Mouse (Mus musculus) MEL (cell line): ENCODE data around the gene Dnah14. TPM values are rescaled to one million over a fixed set of nuclear protein-coding genes. Genes with fewer than 3 reads are reported as not detected.

Source experiments
- DNase-seq: peaks from one replicate; pipeline ENCODE4 v3.0.0; 2011; ENCODE audit warnings: low read depth, low spot score
- H3K27ac ChIP-seq: 2 replicates; pipeline ENCODE4 v1.5.1; 2012; ENCODE audit warnings: low read depth, mild to moderate bottlenecking, control low read depth, low read length, moderate library complexity; ENCODE audit not compliant: control insufficient read depth
- H3K27me3 ChIP-seq, 2 experiments: fragments of 150-350 bp in 1 of 2; sonication (generic) in 1 of 2; 2 replicates each; pipeline ENCODE4 v1.6.1; 2012; ENCODE audit warnings: low read length in 2 of 2, mild to moderate bottlenecking in 2 of 2, improper control_type of control experiment in 1 of 2, moderate library complexity in 1 of 2; ENCODE audit not compliant: insufficient read depth in 2 of 2, control insufficient read depth in 1 of 2
- H3K36me3 ChIP-seq, 2 experiments: 2 replicates each; pipeline ENCODE4 v1.6.1; 2012 to 2014; ENCODE audit warnings: low read length in 2 of 2, improper control_type of control experiment in 1 of 2, inconsistent platforms in 1 of 2, mild to moderate bottlenecking in 1 of 2; ENCODE audit not compliant: insufficient read depth in 2 of 2, control insufficient read depth in 1 of 2
- H3K4me1 ChIP-seq, 2 experiments: fragments of 150-350 bp in 1 of 2; sonication (generic) in 1 of 2; 2 replicates each; pipeline ENCODE4 v1.6.1; 2012; ENCODE audit warnings: low read length in 2 of 2, improper control_type of control experiment in 1 of 2, mild to moderate bottlenecking in 1 of 2; ENCODE audit not compliant: insufficient read depth in 2 of 2, control insufficient read depth in 1 of 2
- H3K4me3 ChIP-seq, 2 experiments: fragments of 150-350 bp in 1 of 2; sonication (generic) in 1 of 2; 2 replicates each; pipeline ENCODE4 v1.5.1; 2012; ENCODE audit warnings: low read depth in 2 of 2, low read length in 2 of 2, mild to moderate bottlenecking in 2 of 2, moderate library complexity in 2 of 2, control low read depth in 1 of 2, improper control_type of control experiment in 1 of 2; ENCODE audit not compliant: control insufficient read depth in 1 of 2, insufficient read depth in 1 of 2
- H3K79me2 ChIP-seq: 2 replicates; pipeline ENCODE4 v1.6.1; 2012; ENCODE audit warnings: mild to moderate bottlenecking, low read length, moderate library complexity; ENCODE audit not compliant: control insufficient read depth, poor library complexity, insufficient read depth
- H3K9ac ChIP-seq: 2 replicates; pipeline ENCODE4 v1.6.1; 2012; ENCODE audit warnings: low read depth, mild to moderate bottlenecking, control low read depth, low read length, moderate library complexity; ENCODE audit not compliant: control insufficient read depth, poor library complexity, severe bottlenecking
- H3K9me3 ChIP-seq: fragments of 150-350 bp; sonication (generic); replicated peaks from 2 replicates; pipeline ENCODE4 v1.6.1; 2012; ENCODE audit warnings: mild to moderate bottlenecking, low read length, improper control_type of control experiment, moderate library complexity; ENCODE audit not compliant: insufficient read depth
- CHD1 ChIP-seq: IDR thresholded peaks from 2 replicates; pipeline ENCODE4 v1.6.1; 2012; ENCODE audit warnings: low read depth, mild to moderate bottlenecking, inconsistent platforms, low read length, improper control_type of control experiment
- CTCF ChIP-seq, 3 experiments: IDR thresholded peaks in 2 of 3; conservative IDR thresholded peaks in 1 of 3; 2 replicates each; pipeline ENCODE4 v1.5.1; 2011 to 2012; ENCODE audit warnings: low read length in 3 of 3, low read depth in 2 of 3, mild to moderate bottlenecking in 2 of 3, improper control_type of control experiment in 1 of 3, inconsistent platforms in 1 of 3, mixed read lengths in 1 of 3, moderate library complexity in 1 of 3; ENCODE audit not compliant: control insufficient read depth in 1 of 3, insufficient read depth in 1 of 3, poor library complexity in 1 of 3, severe bottlenecking in 1 of 3
- ETS1 ChIP-seq: IDR thresholded peaks from 2 replicates; pipeline ENCODE4 v1.6.1; 2012; ENCODE audit warnings: low read depth, mild to moderate bottlenecking, inconsistent platforms, low read length, improper control_type of control experiment, moderate library complexity
- GATA1 ChIP-seq: IDR thresholded peaks from 2 replicates; pipeline ENCODE4 v1.6.1; 2011; ENCODE audit warnings: low read depth, low read length, improper control_type of control experiment
- HCFC1 ChIP-seq: IDR thresholded peaks from 2 replicates; pipeline ENCODE4 v1.6.1; 2012; ENCODE audit warnings: low read depth, mild to moderate bottlenecking, inconsistent platforms, low read length, improper control_type of control experiment, moderate library complexity
- JUND ChIP-seq: IDR thresholded peaks from 2 replicates; pipeline ENCODE4 v1.6.1; 2011; ENCODE audit warnings: low read depth, mild to moderate bottlenecking, improper control_type of control experiment, low read length
- MAFK ChIP-seq: IDR thresholded peaks from 2 replicates; pipeline ENCODE4 v1.6.1; 2011; ENCODE audit warnings: low read depth, mild to moderate bottlenecking, low read length, improper control_type of control experiment, borderline replicate concordance
- MAX ChIP-seq: IDR thresholded peaks from 2 replicates; pipeline ENCODE4 v1.6.1; 2011; ENCODE audit warnings: low read length, improper control_type of control experiment
- MAZ ChIP-seq: IDR thresholded peaks from 2 replicates; pipeline ENCODE4 v1.6.1; 2012; ENCODE audit warnings: low read depth, mild to moderate bottlenecking, inconsistent platforms, low read length, improper control_type of control experiment
- MXI1 ChIP-seq: IDR thresholded peaks from 2 replicates; pipeline ENCODE4 v1.6.1; 2011; ENCODE audit warnings: mild to moderate bottlenecking, low read depth, low read length, improper control_type of control experiment
- MYC ChIP-seq: IDR thresholded peaks from 2 replicates; pipeline ENCODE4 v1.6.1; 2011; ENCODE audit warnings: low read depth, mild to moderate bottlenecking, low read length, improper control_type of control experiment, moderate library complexity
- POLR2AphosphoS5 ChIP-seq: IDR thresholded peaks from 2 replicates; pipeline ENCODE4 v1.6.1; 2012; ENCODE audit warnings: low read depth, borderline replicate concordance, mild to moderate bottlenecking, inconsistent platforms, low read length, moderate library complexity, mixed read lengths
- RAD21 ChIP-seq: IDR thresholded peaks from 2 replicates; pipeline ENCODE4 v1.6.1; 2011; ENCODE audit warnings: mild to moderate bottlenecking, low read depth, low read length, improper control_type of control experiment
- SMC3 ChIP-seq: IDR thresholded peaks from 2 replicates; pipeline ENCODE4 v1.6.1; 2011; ENCODE audit warnings: low read depth, low read length, improper control_type of control experiment
- TAL1 ChIP-seq: IDR thresholded peaks from 2 replicates; pipeline ENCODE4 v1.6.1; 2012; ENCODE audit warnings: mild to moderate bottlenecking, inconsistent platforms, low read length, moderate library complexity, mixed read lengths
- TBP ChIP-seq: IDR thresholded peaks from 2 replicates; pipeline ENCODE4 v1.8.0; 2011; ENCODE audit warnings: low read depth, low read length, improper control_type of control experiment
- USF1 ChIP-seq: IDR thresholded peaks from 2 replicates; pipeline ENCODE4 v1.6.1; 2014; ENCODE audit warnings: low read depth, mild to moderate bottlenecking, inconsistent platforms, low read length, improper control_type of control experiment, moderate library complexity
- USF2 ChIP-seq, 2 experiments: IDR thresholded peaks; 2 replicates each; pipeline ENCODE4 v1.6.1; 2011 to 2012; ENCODE audit warnings: improper control_type of control experiment in 2 of 2, low read length in 2 of 2, borderline replicate concordance in 1 of 2, inconsistent platforms in 1 of 2, low read depth in 1 of 2, mild to moderate bottlenecking in 1 of 2; ENCODE audit not compliant: insufficient read depth in 1 of 2
- ZMIZ1 ChIP-seq: IDR thresholded peaks from 2 replicates; pipeline ENCODE4 v1.6.1; 2012; ENCODE audit warnings: low read depth, mild to moderate bottlenecking, inconsistent platforms, low read length, improper control_type of control experiment, moderate library complexity
- polyA plus RNA-seq, 2 experiments: library from polyadenylated mRNA; stranded (reverse) in 1 of 2; unstranded in 1 of 2; fragments of >175 nt in 1 of 2; fragments of >200 nt in 1 of 2; gene quantifications; 2 replicates each; pipeline versions ENCODE4 v1.2.1 to v1.2.4; 2012; ENCODE audit warnings: low replicate concordance in 2 of 2, low read depth in 1 of 2; ENCODE audit not compliant: insufficient read length in 2 of 2, insufficient read depth in 1 of 2, missing spikeins in 1 of 2
- total RNA-seq: library from RNA; depleted of rRNA; stranded (reverse); fragments of 300-350 nt; gene quantifications from 2 replicates; pipeline ENCODE4 v1.2.3, GENCODE M21; 2012

Gene Dnah14
- total and polyA plus RNA-seq, 3 experiments, result 0.77 to 1.2 TPM; not detected in 1

GRCm38 (mm10) chr1:181617332-181617731, 41.0 kb downstream of the Dnah14 start:
- Histone ChIP-seq H3K27me3 (peaks cover 5 to 10% of the 10 kb centered on the region in 2 experiments), H3K27ac (no peak overlapping the region), H3K4me3 (no peak overlapping the region), H3K9ac (no peak overlapping the region), H3K79me2 (no peaks in the 10 kb centered on the region), H3K36me3 (no peaks in the 10 kb centered on the region)
- DNase-seq, result peak; percentile 57
- TF ChIP-seq JUND, result no peak
- peak; percentile 80 to 92 (median 84) for TF ChIP-seq CTCF (IDR thresholded peaks at IDR 0.05 in 2 of 3, conservative IDR thresholded peaks at IDR 0.05 in 1 of 3; ENCODE audit: control insufficient read depth in 1 of 3, insufficient read depth in 1 of 3, low read depth in 2 of 3, low read length in 3 of 3, poor library complexity in 1 of 3, severe bottlenecking in 1 of 3)
- no peak for TF ChIP-seq MXI1
- TF ChIP-seq USF1, result no peak
- TF ChIP-seq MAX, result no peak
- peak; percentile 30 for TF ChIP-seq RAD21
- TF ChIP-seq POLR2AphosphoS5, result no peak
- peak; percentile 61 for TF ChIP-seq SMC3
- no peak for TF ChIP-seq GATA1
- TF ChIP-seq, all 39 proteins: peak for 3
- H3K4me1 ChIP-seq, result no peaks in the 10 kb centered on the region
- no peaks in the 10 kb centered on the region for H3K9me3 ChIP-seq

- Histone ChIP-seq H3K27ac (no peak overlapping the region), H3K9me3 (no peaks in the 10 kb centered on the region), H3K36me3 (no peaks in the 10 kb centered on the region), H3K4me3 (no peak overlapping the region), H3K27me3 (peaks cover 4 to 14% of the 10 kb centered on the region in 2 experiments), H3K9ac (no peak overlapping the region), H3K79me2 (no peaks in the 10 kb centered on the region), H3K4me1 (no peaks in the 10 kb centered on the region)
- TF ChIP-seq MAFK (no peak), HCFC1 (no peak), TAL1 (no peak), TBP (no peak), ETS1 (no peak), JUND (no peak)
- DNase-seq, result no peak
These were observed 46.9 kb downstream of the Dnah14 start for GRCm38 (mm10) chr1:181623149-181623680.

- Histone ChIP-seq H3K9ac (no peak overlapping the region), H3K4me3 (no peak overlapping the region), H3K4me1 (no peaks in the 10 kb centered on the region), H3K9me3 (no peaks in the 10 kb centered on the region), H3K79me2 (no peaks in the 10 kb centered on the region), H3K36me3 (no peaks in the 10 kb centered on the region), H3K27ac (no peak overlapping the region), H3K27me3 (peaks cover 4 to 14% of the 10 kb centered on the region in 2 experiments)
- TF ChIP-seq ZMIZ1, result no peak
- no peak for TF ChIP-seq USF2 (IDR thresholded peaks at IDR 0.05; ENCODE audit: borderline replicate concordance in 1 of 2, insufficient read depth in 1 of 2, low read depth in 1 of 2, low read length in 2 of 2)
- TF ChIP-seq POLR2AphosphoS5, result no peak
- TF ChIP-seq CHD1, result no peak
- no peak for TF ChIP-seq MYC
- no peak for TF ChIP-seq MAZ
- no peak for DNase-seq
These were observed 48.5 kb downstream of the Dnah14 start for GRCm38 (mm10) chr1:181624876-181625275.
